Mouse (Mus musculus) neural tube, embryonic 11.5 days (tissue): Measurements from ENCODE around the gene Arhgap28. TPM values are rescaled to one million over a fixed set of nuclear protein-coding genes. Genes with fewer than 3 reads are reported as not detected.

Source experiments
- ATAC-seq: fragments of 200-750 bp; cut with Nextera tagmentation; 2 replicates; pipeline ENCODE4 v1.8.0; 2017; ENCODE audit warnings: moderate number of reproducible peaks, mild to moderate bottlenecking, moderate TSS enrichment, moderate library complexity; ENCODE audit not compliant: insufficient read depth, low FRiP score, low TSS enrichment
- DNase-seq: peaks from one replicate; pipeline ENCODE4 v3.0.0-alpha.2; 2015; ENCODE audit warnings: low spot score
- H3K27ac ChIP-seq: fragments of 300-500 bp; sonication (generic); 2 replicates; pipeline ENCODE4 v1.5.1; 2014; ENCODE audit warnings: low read depth, mild to moderate bottlenecking, low read length
- H3K27me3 ChIP-seq: fragments of 300-500 bp; sonication (generic); 2 replicates; pipeline ENCODE4 v1.6.1; 2014; ENCODE audit warnings: mild to moderate bottlenecking, low read length, mixed read lengths; ENCODE audit not compliant: control insufficient read depth, insufficient read depth
- H3K36me3 ChIP-seq: fragments of 300-500 bp; sonication (generic); 2 replicates; pipeline ENCODE4 v1.6.1; 2014; ENCODE audit warnings: mild to moderate bottlenecking, low read length, moderate library complexity, mixed read lengths; ENCODE audit not compliant: control insufficient read depth, insufficient read depth
- H3K4me1 ChIP-seq: fragments of 300-500 bp; sonication (generic); 2 replicates; pipeline ENCODE4 v1.6.1; 2014; ENCODE audit warnings: low read length, mixed read lengths; ENCODE audit not compliant: control insufficient read depth, insufficient read depth
- H3K4me2 ChIP-seq: fragments of 300-500 bp; sonication (generic); 2 replicates; pipeline ENCODE4 v1.6.1; 2014; ENCODE audit warnings: low read depth, mild to moderate bottlenecking, moderate library complexity
- H3K4me3 ChIP-seq: fragments of 300-500 bp; sonication (generic); 2 replicates; pipeline ENCODE4 v1.5.1; 2014; ENCODE audit warnings: low read depth, low read length
- H3K9ac ChIP-seq: fragments of 300-500 bp; sonication (generic); 2 replicates; pipeline ENCODE4 v1.6.1; 2014; ENCODE audit warnings: mild to moderate bottlenecking, low read length
- H3K9me3 ChIP-seq: fragments of 300-500 bp; sonication (generic); 2 replicates; pipeline ENCODE4 v1.6.1; 2016; ENCODE audit warnings: low read length; ENCODE audit not compliant: control insufficient read depth
- WGBS: fragments of 180-500 bp; shearing (Covaris S2); extraction: QIAGEN DNeasy Blood & Tissue Kit; methylation state at CpG from one replicate; pipeline ENCODE4 v1.1.7; 2014; 5-methylcytosine and 5-hydroxymethylcytosine counted together
- polyA plus RNA-seq: library from polyadenylated mRNA; unstranded; fragments of >200 nt; fragmentation: Nextera tagmentation; extraction: Ambion mirVana; gene quantifications from 2 replicates; pipeline ENCODE4 v1.2.1, GENCODE M21; 2014

Arhgap28 gene
- polyA plus RNA-seq, 1 experiment from 2014 or later, result 47.9 TPM

GRCm38 (mm10) chr17:67996097-67996768, 7.7 kb downstream of the Arhgap28 start:
- Histone ChIP-seq H3K27me3 (no peaks in the 10 kb centered on the region), H3K36me3 (no peaks in the 10 kb centered on the region), H3K27ac (no peak overlapping the region), H3K4me1 (peaks cover under 1% of the 10 kb centered on the region; the same call in 1 of the 2 replicates), H3K9me3 (no peaks in the 10 kb centered on the region), H3K9ac (no peak overlapping the region), H3K4me2 (no peak overlapping the region), H3K4me3 (no peak overlapping the region)
- DNase-seq, result no peak
- WGBS, result 22% methylated on average over 14 of the region's 14 CpGs
- ATAC-seq, result no peak

GRCm38 (mm10) chr17:67995277-67995819, 8.6 kb downstream of the Arhgap28 start:
- no peak overlapping the region for H3K4me2 ChIP-seq
- H3K9me3 ChIP-seq, result no peaks in the 10 kb centered on the region
- no peaks in the 10 kb centered on the region for H3K27me3 ChIP-seq
- no peak for DNase-seq
- no peak overlapping the region for H3K9ac ChIP-seq
- H3K4me1 ChIP-seq, result no peaks in the 10 kb centered on the region; the same call in 1 of the 2 replicates
- 83% methylated on average over 2 of the region's 2 CpGs for WGBS
- H3K27ac ChIP-seq, result no peak overlapping the region
- no peaks in the 10 kb centered on the region for H3K36me3 ChIP-seq
- no peak for ATAC-seq
- no peak overlapping the region for H3K4me3 ChIP-seq

- Histone ChIP-seq H3K4me1 (peaks cover 2% of the 10 kb centered on the region; the same call in 1 of the 2 replicates), H3K4me3 (no peak overlapping the region), H3K27me3 (no peaks in the 10 kb centered on the region), H3K4me2 (no peak overlapping the region), H3K36me3 (no peaks in the 10 kb centered on the region), H3K9me3 (no peaks in the 10 kb centered on the region), H3K27ac (no peak overlapping the region), H3K9ac (no peak overlapping the region)
- ATAC-seq, result no peak
- DNase-seq, result no peak
- 74% methylated on average over 7 of the region's 7 CpGs for WGBS
Measured at GRCm38 (mm10) chr17:67994861-67995260, 9.1 kb downstream of the Arhgap28 start.

GRCm38 (mm10) chr17:67993371-67994045, 10.4 kb downstream of the Arhgap28 start:
- H3K9me3 ChIP-seq, result no peaks in the 10 kb centered on the region
- H3K36me3 ChIP-seq, result no peaks in the 10 kb centered on the region
- H3K4me3 ChIP-seq, result no peak overlapping the region
- WGBS, result 93% methylated on average over 2 of the region's 2 CpGs
- ATAC-seq (no peak), DNase-seq (no peak)
- H3K9ac ChIP-seq, result no peak overlapping the region
- peaks cover 5% of the 10 kb centered on the region; the same call in 1 of the 2 replicates for H3K4me1 ChIP-seq
- no peak overlapping the region for H3K27ac ChIP-seq
- H3K4me2 ChIP-seq, result no peak overlapping the region
- H3K27me3 ChIP-seq, result no peaks in the 10 kb centered on the region

GRCm38 (mm10) chr17:67989716-67990115, 14.2 kb downstream of the Arhgap28 start:
- H3K4me2 ChIP-seq, result no peak overlapping the region; the same call in 1 of the 2 replicates
- no peak overlapping the region for H3K9ac ChIP-seq
- WGBS, result 57% methylated on average over 5 of the region's 5 CpGs
- H3K9me3 ChIP-seq, result no peaks in the 10 kb centered on the region
- ATAC-seq (no peak), DNase-seq (no peak)
- no peak overlapping the region for H3K27ac ChIP-seq
- no peaks in the 10 kb centered on the region for H3K36me3 ChIP-seq
- H3K27me3 ChIP-seq, result no peaks in the 10 kb centered on the region
- no peak overlapping the region for H3K4me3 ChIP-seq
- H3K4me1 ChIP-seq, result peaks cover 5% of the 10 kb centered on the region; the same call in 1 of the 2 replicates

- H3K4me2 ChIP-seq, result no peak overlapping the region; the same call in 1 of the 2 replicates
- no peaks in the 10 kb centered on the region for H3K9me3 ChIP-seq
- no peaks in the 10 kb centered on the region for H3K36me3 ChIP-seq
- no peak for ATAC-seq
- peak; percentile 45 for DNase-seq
- no peak overlapping the region for H3K27ac ChIP-seq
- H3K4me3 ChIP-seq, result no peak overlapping the region
- H3K27me3 ChIP-seq, result no peaks in the 10 kb centered on the region
- H3K4me1 ChIP-seq, result peaks cover 5% of the 10 kb centered on the region; the same call in 1 of the 2 replicates
- WGBS, result 49% methylated on average over 15 of the region's 15 CpGs
- no peak overlapping the region for H3K9ac ChIP-seq
Measured at GRCm38 (mm10) chr17:67988920-67989621, 14.8 kb downstream of the Arhgap28 start.

GRCm38 (mm10) chr17:67985532-67985931, 18.4 kb downstream of the Arhgap28 start:
- 21% methylated on average over 4 of the region's 4 CpGs for WGBS
- H3K4me2 ChIP-seq, result no peak overlapping the region
- DNase-seq, result no peak
- no peaks in the 10 kb centered on the region for H3K9me3 ChIP-seq
- peaks cover 5% of the 10 kb centered on the region; the same call in 1 of the 2 replicates for H3K4me1 ChIP-seq
- H3K36me3 ChIP-seq, result no peaks in the 10 kb centered on the region
- H3K4me3 ChIP-seq, result no peak overlapping the region
- H3K27ac ChIP-seq, result no peak overlapping the region
- H3K9ac ChIP-seq, result no peak overlapping the region
- ATAC-seq, result no peak
- no peaks in the 10 kb centered on the region for H3K27me3 ChIP-seq

- DNase-seq (no peak), ATAC-seq (no peak)
- Histone ChIP-seq H3K4me1 (peaks cover 2% of the 10 kb centered on the region; the same call in 1 of the 2 replicates), H3K27me3 (no peaks in the 10 kb centered on the region), H3K27ac (no peak overlapping the region), H3K9ac (no peak overlapping the region), H3K4me3 (no peak overlapping the region), H3K9me3 (no peaks in the 10 kb centered on the region), H3K36me3 (no peaks in the 10 kb centered on the region), H3K4me2 (no peak overlapping the region)
- 84% methylated on average over 3 of the region's 3 CpGs for WGBS
Measured at GRCm38 (mm10) chr17:67980573-67980972, 23.3 kb downstream of the Arhgap28 start.
